Mouse (Mus musculus) cerebellum, adult 9-11 months (tissue): ENCODE data around the gene Kbtbd8.

Experiments used
- DNase-seq: peaks from one replicate; pipeline ENCODE4 v3.0.0; 2022

Gene Kbtbd8

DNA sequence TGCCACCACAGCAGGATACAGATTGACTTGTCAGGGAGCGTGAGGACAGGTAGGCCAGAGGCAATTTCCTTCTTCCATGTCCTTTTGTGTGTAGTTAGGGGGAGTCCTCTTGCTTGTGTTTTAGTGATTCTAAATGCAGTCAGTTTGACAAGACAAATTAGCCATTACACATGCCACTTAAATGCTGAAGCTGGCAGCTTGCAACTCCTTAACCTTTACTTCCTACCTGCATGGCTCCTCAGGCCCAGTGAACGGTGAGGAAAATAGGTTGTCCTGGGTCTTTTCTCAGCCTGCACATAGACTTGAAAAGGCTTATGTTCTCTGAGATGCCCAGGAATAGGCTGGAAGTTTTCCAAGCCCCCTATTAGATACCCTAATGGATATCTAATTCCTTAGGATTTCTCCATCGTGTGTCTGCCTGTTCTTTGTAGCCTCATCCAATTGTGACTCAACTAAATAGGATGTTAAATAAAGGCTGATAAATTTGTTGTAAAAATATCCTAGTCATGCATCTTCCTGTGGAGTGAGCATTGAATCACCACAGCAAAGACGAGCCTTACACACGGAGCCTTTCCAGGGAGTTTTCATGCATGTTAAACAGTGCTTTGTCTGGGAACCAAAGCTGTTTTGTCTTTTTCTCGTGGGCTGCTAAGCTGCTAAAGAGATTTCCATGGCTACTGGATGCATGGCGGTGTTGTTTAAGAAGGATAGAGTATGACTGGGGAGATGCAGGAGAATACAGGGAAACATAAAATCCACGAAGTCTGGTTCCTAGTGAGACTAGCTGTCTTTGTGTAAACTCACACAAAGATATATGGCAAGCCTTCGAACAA, 57.5 kb downstream of the Kbtbd8 start:
- no peak for DNase-seq
